Mouse (Mus musculus) left cerebral cortex, adult 8-10 months (tissue): ENCODE data around the gene Ric1. TPM values are rescaled to one million over a fixed set of nuclear protein-coding genes. Genes with fewer than 3 reads are reported as not detected.

Experiments used
- DNase-seq, 2 experiments: peaks; one replicate each; pipeline ENCODE4 v3.0.0; 2022; ENCODE audit warnings: low spot score in 2 of 2
- total RNA-seq, 4 experiments: library from RNA; stranded (reverse); gene quantifications; 2 replicates each; pipeline ENCODE4 v1.2.4; 2022

Ric1 gene
- total RNA-seq, 4 experiments from 2014 or later: 31.5 to 38.2 (median 33.7) TPM

- no peak for DNase-seq
Measured at GRCm38 (mm10) chr19:29604653-29605052, 82.6 kb downstream of the Ric1 start.

- DNase-seq: no peak
Measured at GRCm38 (mm10) chr19:29607521-29607920, 85.4 kb downstream of the Ric1 start.

DNA sequence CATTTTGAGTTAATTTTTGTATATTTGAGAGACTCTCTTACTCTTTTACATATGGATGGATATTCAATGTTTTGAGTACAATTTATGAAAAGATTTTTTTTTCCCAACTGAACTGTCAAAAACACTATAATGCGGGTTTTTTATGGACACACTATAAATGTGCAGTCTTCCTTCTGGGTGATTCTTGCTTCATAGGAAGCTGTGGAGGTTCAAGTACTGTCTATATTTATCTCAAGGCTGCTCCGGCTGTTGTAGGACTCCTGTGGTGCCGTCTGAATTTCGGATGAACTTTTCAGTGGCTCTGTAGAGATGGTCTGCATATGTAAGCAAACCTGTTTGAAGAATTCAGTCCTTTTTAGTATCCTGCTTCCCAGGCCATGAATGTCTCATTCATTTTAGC, 86.1 kb downstream of the Ric1 start:
- DNase-seq: no peak

DNA sequence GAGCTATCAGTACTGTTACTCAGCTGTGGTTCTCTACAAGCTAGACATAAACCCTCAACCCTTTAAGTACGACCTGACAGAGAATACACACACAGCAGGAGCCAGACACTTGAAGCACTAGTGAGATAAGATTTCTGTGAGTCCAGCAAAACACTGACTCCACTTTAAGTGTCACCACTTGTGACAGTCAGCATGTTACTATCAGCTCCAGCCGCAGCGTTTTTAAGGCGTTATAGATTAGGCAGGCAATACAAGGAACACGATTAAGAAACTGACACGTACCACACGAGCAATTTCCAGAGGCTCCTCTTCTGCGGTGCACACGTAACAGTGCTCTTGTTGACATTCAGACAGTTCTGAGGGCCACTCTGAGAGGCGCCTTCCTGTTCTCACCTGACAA, 88.8 kb downstream of the Ric1 start:
- no peak for DNase-seq

DNA sequence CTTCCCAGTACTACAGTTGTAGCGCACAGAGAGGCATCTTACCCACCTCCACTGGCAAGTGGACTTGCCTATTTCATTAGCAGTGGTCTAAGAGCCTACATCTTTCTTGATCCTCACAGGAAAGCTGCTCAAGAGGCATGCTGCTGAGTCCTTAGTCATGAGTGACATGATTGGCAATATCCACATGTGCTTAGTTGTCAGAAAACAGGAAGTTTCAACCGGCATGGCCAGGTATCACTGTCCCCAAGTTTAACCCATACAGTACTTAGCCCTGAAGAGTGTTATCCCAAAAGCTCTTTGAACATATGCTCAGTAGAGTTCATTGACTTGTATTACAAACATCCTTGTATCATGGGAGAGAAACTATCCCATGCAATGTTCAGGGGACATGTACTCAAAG, 90.0 kb downstream of the Ric1 start:
- no peak for DNase-seq

DNA sequence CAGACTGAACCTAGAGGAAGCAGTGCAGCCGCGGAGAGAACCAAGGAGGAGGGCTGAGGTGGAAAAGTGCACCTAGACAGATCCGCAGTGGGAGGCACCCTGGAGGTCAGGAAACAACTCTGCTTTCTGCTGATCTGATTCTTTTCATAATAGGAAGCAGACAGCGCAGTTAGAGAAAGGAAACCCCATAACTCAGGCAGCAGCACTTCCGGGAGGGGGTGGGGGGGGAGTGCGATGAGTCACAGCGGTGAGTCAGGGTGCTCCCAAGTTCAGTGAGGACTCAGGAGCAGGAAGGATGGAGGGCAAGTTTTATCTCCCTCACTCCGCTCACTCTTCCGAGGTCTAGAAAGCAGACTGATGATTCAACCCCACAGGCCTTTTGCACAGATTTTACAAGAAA, 119.0 kb downstream of the Ric1 start:
- no peak for DNase-seq

- DNase-seq: no peak
Measured at GRCm38 (mm10) chr19:29641510-29641909, 119.4 kb downstream of the Ric1 start.

- no peak for DNase-seq
Measured at GRCm38 (mm10) chr19:29642211-29642610, 120.1 kb downstream of the Ric1 start.

- no peak for DNase-seq
Measured at GRCm38 (mm10) chr19:29643194-29643922, 121.3 kb downstream of the Ric1 start.

DNA sequence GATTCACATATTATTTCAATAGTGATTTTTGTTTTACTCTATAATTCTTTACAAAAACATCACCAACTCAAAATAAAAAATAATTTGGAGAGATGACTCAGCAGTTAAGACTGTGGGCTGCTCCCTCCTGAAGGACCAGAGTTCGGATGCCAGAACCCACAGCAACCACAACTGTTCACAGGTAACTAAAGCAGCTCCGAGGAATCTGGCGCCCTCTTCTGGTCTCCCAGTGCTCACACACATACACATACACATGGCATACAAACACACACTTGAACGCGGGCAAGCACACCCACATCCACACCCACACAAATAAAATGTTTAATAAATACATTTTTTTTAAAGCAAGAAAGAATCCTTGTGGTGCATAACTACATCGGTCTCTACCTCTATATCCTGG, 122.7 kb downstream of the Ric1 start:
- DNase-seq: no peak

GRCm38 (mm10) chr19:29647651-29648549, 125.8 kb downstream of the Ric1 start, which contains the start of gene Ermp1:
Gene Ermp1, minus strand, starts transcription at chr19:29648415.
- DNase-seq: peak; percentile 91 to 99

- DNase-seq: no peak
Measured at GRCm38 (mm10) chr19:29648550-29648914, 126.5 kb downstream of the Ric1 start.

DNA sequence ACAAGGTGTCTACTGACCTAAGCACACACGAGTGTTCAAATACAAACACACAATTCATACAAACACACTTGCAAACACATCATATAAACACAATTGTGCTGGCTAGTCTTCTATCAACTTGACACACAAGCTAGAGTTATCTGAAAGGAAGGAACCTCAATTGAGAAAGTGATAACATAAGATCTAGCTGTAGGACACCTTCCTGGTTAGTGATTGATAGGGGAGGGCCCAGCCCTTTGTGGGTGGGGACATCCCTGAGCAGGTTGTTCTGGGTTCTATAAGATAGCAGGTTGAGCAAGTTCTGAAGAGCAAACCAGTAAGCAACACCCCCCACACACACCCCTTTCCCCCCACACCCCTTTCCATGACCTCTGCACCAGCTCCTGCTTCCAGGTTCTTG, 127.6 kb downstream of the Ric1 start:
- DNase-seq: no peak

DNA sequence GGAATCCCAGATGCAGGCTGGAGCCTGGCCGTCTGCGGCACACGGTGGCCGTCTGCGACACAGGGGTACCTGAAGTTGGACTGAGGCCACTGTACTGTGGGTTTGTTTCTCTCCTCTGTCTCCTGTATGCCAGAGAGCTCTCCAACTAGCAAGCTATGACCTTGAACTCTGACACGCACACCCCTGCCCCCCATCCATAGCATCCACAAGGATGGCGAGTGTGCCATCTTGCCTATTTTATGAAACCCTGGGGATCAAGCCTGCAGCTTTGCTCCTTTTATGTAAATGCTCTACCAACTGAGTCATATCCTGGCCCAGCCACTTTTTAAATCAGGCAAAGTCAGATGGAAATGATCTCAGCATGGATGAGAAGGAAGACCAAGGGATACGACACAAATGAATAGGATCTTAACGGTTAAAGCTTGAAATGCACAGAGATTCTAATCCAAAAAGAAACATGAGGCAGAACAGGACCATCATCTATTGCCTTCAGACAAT, 131.7 kb downstream of the Ric1 start:
- no peak for DNase-seq

- DNase-seq: no peak
Measured at GRCm38 (mm10) chr19:29655148-29655547, 133.1 kb downstream of the Ric1 start.

DNA sequence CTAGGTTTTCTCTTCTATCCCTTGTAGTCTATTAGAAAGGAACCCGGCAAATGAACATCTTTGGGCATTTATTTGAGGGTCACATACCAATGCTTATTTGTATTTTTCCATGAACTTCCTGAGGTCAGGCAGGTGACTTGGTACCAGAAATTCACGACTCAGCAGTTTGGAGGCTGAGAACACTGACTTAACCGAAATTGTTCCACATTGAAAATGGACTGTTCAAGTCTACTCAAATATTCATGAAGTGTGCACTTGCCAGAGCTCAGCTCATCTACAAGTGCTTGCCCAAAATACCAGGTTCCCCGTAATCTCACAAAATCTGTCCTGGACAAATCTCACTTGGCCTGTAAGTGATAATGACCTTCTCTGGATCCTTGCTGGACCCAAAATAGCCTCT, 133.9 kb downstream of the Ric1 start:
- DNase-seq: no peak

Other genes starting within 250 kb of the Ric1 start
- 1 to 10 TPM in 1 of 4 experiments, under 1 TPM in 1, not detected in 2; 0.57 to 1.4 TPM for gene Insl6, start 196.9 kb upstream of the Ric1 start, total RNA-seq
- gene Rln1, start 187.6 kb upstream of the Ric1 start, total RNA-seq: 1 to 10 TPM in 3 of 4 experiments, under 1 TPM in 1; 0.40 to 3.3 (median 1.4) TPM
- gene Plgrkt, start 154.9 kb upstream of the Ric1 start, total RNA-seq: 10 to 100 TPM; 22.4 to 36.2 (median 26.7) TPM
- gene Cd274, start 154.8 kb upstream of the Ric1 start, total RNA-seq: 1 to 10 TPM; 1.6 to 3.4 (median 2.2) TPM
- gene Pdcd1lg2, start 111.4 kb upstream of the Ric1 start, total RNA-seq: under 1 TPM in 2 of 4 experiments, not detected in 2; 0.22 to 0.30 TPM
- 10 to 100 TPM; 37.0 to 41.9 (median 40.1) TPM for gene Ermp1, start 126.1 kb downstream of the Ric1 start, total RNA-seq
- under 1 TPM in 1 of 4 experiments, not detected in 3; 0.39 TPM for gene Mlana, start 175.5 kb downstream of the Ric1 start, total RNA-seq